Mouse (Mus musculus): ENCODE measurements around the gene Rab5if. TPM values are rescaled to one million over a fixed set of nuclear protein-coding genes. Genes with fewer than 3 reads are reported as not detected.
"Not testable (repeated sequence)": the region's sequence is repeated elsewhere in the genome, so short reads cannot be mapped to it uniquely, and the experiment has no call there.

Gene Rab5if
- polyA plus RNA-seq (2014; fragmentation: Nextera tagmentation; extraction: Ambion mirVana): 247 and 278 TPM in 2 replicates

DNA sequence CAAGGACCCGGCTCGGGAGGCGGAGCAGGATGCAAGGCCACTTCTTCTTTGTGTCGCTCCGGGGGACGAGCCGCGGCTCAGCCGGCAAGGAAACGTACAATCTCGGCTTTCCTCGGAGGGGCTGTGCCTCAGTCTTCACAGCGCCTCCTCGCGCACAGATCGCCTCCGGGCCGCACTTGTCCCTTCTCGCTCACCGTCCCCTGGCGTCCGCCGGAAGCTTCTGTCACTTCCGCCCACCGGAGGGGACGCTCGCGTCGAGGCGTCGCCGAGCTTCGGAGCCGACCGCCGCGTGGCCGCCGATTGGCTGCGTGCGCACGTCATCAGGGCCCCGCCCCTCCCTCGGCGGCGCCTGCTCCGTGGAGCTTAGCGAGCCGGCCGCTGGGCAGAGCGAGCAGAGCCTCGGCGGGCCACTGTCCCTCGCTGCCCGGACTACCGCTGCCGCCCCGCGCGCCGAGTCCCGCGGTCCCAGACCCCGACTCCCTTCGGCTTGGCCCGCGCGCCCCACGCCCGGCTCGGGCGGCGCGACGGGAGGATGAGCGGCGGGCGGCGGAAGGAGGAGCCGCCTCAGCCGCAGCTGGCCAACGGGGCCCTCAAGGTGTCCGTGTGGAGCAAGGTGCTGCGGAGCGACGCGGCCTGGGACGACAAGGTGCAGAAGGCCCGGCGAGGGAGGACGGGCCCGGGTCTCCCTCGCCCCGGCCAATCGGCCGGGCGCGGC, at the start of gene Rab5if:
Gene Rab5if, plus strand, starts transcription at position 357 of the 715 bp plus-strand sequence.
- under 1% methylated on average over 97 of the region's 98 CpGs for WGBS

DNA sequence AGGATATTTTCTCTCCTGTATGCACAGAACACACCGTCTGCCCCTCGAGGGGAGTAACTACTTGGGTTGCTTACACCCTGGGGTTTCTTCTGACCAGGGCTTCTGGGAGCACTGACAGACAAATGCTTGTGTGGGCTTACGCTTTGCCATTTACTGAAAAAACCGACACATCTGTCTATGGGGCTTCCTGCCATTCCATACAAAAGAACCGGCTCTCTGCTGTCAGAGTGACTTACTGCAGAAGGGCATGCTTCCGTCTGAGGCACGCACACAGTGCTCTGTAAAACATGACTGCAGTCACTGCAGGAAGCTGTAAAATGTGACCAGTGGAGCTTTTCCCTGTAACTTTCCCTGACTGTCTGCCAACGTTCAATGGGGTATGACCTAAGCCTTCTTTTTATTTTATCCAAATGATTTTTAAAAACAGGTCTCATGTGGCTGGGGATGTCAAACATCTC, 48.6 kb upstream of the Rab5if start:
- Histone ChIP-seq H3K4me3 (ENCODE audit: low read depth, low read length) (no peak overlapping the region), H3K4me2 (no peak overlapping the region), H3K27ac (ENCODE audit: low read depth, low read length) (no peak overlapping the region; the same call in none of the 2 replicates), H3K4me1 (replicated peaks; ENCODE audit: control insufficient read depth, insufficient read depth, low read length) (no peaks in the 10 kb centered on the region), H3K9ac (ENCODE audit: low read depth, low read length) (no peak overlapping the region), H3K27me3 (replicated peaks; ENCODE audit: control insufficient read depth, insufficient read depth, low read length) (no peaks in the 10 kb centered on the region), H3K36me3 (ENCODE audit: control insufficient read depth, insufficient read depth, low read length) (no peaks in the 10 kb centered on the region), H3K9me3 (ENCODE audit: control insufficient read depth, low read length) (no peaks in the 10 kb centered on the region)
- ATAC-seq (replicated peaks; ENCODE audit: low FRiP score): no peak
- DNase-seq (ENCODE audit: low spot score): no peak
- WGBS: 32% methylated on average over 8 of the region's 8 CpGs

More for the DNA sequence above, at the start of gene Rab5if:
- Histone ChIP-seq H3K27me3 (replicated peaks; ENCODE audit: control insufficient read depth, insufficient read depth, low read length) (no peaks in the 10 kb centered on the region), H3K27ac (ENCODE audit: low read depth, low read length) (peak within 1 kb of the TSS; percentile 92), H3K4me3 (ENCODE audit: low read depth, low read length) (peak within 1 kb of the TSS; percentile 100), H3K9ac (ENCODE audit: low read depth, low read length) (peak within 1 kb of the TSS; percentile 99), H3K9me3 (ENCODE audit: control insufficient read depth, low read length) (no peaks in the 10 kb centered on the region), H3K4me2 (peak within 1 kb of the TSS; percentile 87), H3K36me3 (ENCODE audit: control insufficient read depth, insufficient read depth, low read length) (peaks cover 15% of the 10 kb centered on the region; the same call in 1 of the 2 replicates), H3K4me1 (replicated peaks; ENCODE audit: control insufficient read depth, insufficient read depth, low read length) (peaks cover 10% of the 10 kb centered on the region; the same call in 1 of the 2 replicates)
- ATAC-seq (replicated peaks; ENCODE audit: low FRiP score): peak; percentile 92
- peak; percentile 98 for DNase-seq (ENCODE audit: low spot score)

DNA sequence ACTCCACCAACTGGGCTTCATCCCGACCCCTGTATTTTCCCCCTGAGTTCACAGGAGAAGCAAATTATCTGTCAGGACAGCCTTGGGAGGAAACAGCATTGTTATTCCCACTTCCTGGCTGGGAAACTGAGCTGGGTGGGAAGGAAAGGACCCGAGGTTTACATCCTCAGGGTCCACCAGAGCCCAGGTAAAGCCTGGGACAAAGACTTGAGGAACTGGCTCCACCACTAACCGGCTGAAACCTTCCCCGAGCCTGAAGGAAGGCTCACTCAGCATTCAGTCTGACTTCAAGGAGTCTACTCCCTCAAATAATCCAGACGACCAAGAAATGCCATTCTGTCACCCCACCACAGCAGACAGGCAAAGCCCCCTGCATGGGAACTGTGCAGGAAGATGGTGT, 48.0 kb upstream of the Rab5if start:
- Histone ChIP-seq H3K27me3 (replicated peaks; ENCODE audit: control insufficient read depth, insufficient read depth, low read length) (no peaks in the 10 kb centered on the region), H3K27ac (ENCODE audit: low read depth, low read length) (no peak overlapping the region; the same call in 1 of the 2 replicates), H3K36me3 (ENCODE audit: control insufficient read depth, insufficient read depth, low read length) (no peaks in the 10 kb centered on the region), H3K4me3 (ENCODE audit: low read depth, low read length) (no peak overlapping the region), H3K4me2 (no peak overlapping the region), H3K4me1 (replicated peaks; ENCODE audit: control insufficient read depth, insufficient read depth, low read length) (no peaks in the 10 kb centered on the region), H3K9me3 (ENCODE audit: control insufficient read depth, low read length) (no peaks in the 10 kb centered on the region), H3K9ac (ENCODE audit: low read depth, low read length) (no peak overlapping the region)
- DNase-seq (ENCODE audit: low spot score) (no peak), ATAC-seq (replicated peaks; ENCODE audit: low FRiP score) (no peak)
- 35% methylated on average over 5 of the region's 5 CpGs for WGBS

DNA sequence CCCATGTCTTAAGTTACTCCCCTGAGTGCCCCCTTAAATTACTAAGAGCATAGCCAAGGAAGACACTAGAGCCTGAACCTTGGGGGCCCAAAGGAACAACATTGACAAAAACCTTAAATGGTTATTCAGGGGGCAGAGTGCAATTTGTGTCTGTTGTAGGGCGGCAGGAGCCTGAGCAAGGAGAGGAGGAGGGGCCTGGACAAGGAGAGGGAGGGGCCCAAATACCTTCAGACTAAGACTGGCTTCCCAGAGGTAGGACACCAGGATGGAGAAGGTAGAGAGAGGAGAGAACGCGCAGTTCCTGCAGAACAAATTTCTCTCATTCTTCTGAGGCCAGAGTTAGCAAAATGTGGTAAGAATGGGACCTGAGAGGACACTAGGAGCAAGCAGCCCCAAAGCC, 47.5 kb upstream of the Rab5if start:
- Histone ChIP-seq H3K27ac (ENCODE audit: low read depth, low read length) (no peak overlapping the region), H3K4me1 (replicated peaks; ENCODE audit: control insufficient read depth, insufficient read depth, low read length) (no peaks in the 10 kb centered on the region), H3K9me3 (ENCODE audit: control insufficient read depth, low read length) (no peaks in the 10 kb centered on the region), H3K4me2 (no peak overlapping the region), H3K9ac (ENCODE audit: low read depth, low read length) (no peak overlapping the region), H3K36me3 (ENCODE audit: control insufficient read depth, insufficient read depth, low read length) (no peaks in the 10 kb centered on the region), H3K27me3 (replicated peaks; ENCODE audit: control insufficient read depth, insufficient read depth, low read length) (no peaks in the 10 kb centered on the region), H3K4me3 (ENCODE audit: low read depth, low read length) (no peak overlapping the region)
- ATAC-seq (replicated peaks; ENCODE audit: low FRiP score): no peak
- 69% methylated on average over 3 of the region's 3 CpGs for WGBS
- DNase-seq (ENCODE audit: low spot score): no peak

DNA sequence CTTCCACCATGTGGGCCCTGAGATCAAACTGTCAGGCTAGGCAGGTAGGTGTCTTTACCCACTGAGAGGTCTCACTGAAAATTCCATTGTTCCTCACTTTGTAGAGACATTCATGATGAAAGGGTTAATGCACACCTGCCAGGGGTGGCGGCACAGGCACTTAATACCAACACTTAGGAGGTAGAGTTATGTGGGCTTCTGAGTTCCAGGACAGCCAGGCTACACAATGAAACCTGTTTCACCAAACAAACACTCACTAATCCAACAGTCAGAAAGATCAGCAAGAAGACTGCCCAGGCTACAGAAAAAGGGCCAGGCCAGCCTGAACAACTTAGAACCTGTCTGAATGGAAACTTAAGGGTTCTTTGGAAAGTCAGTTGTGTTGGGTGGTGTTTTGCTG, 46.8 kb upstream of the Rab5if start:
- Histone ChIP-seq H3K4me2 (no peak overlapping the region), H3K36me3 (ENCODE audit: control insufficient read depth, insufficient read depth, low read length) (no peaks in the 10 kb centered on the region), H3K9me3 (ENCODE audit: control insufficient read depth, low read length) (no peaks in the 10 kb centered on the region), H3K27me3 (replicated peaks; ENCODE audit: control insufficient read depth, insufficient read depth, low read length) (no peaks in the 10 kb centered on the region), H3K27ac (ENCODE audit: low read depth, low read length) (no peak overlapping the region), H3K4me1 (replicated peaks; ENCODE audit: control insufficient read depth, insufficient read depth, low read length) (no peaks in the 10 kb centered on the region), H3K9ac (ENCODE audit: low read depth, low read length) (no peak overlapping the region), H3K4me3 (ENCODE audit: low read depth, low read length) (no peak overlapping the region)
- 72% methylated on average over 1 of the region's 1 CpGs for WGBS
- DNase-seq (ENCODE audit: low spot score) (no peak), ATAC-seq (replicated peaks; ENCODE audit: low FRiP score) (no peak)

DNA sequence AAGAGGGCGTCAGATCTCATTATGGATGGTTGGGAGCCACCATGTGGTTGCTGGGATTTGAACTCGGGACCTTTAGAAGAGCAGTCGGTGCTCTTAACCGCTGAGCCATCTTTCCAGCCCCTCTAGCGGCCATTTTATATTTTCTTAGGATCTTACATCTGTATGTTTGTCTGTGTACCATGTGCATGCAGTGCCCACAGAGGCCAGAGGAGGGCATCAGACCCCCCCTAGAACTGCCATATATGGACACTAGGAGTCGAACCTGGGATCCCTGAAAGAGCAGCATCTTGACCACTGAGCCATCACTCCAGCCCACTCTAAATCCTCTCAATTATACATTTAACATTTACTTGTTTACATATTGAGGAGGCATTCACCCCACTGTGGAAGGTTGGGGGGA, 37.8 kb upstream of the Rab5if start:
- not testable (repeated sequence) for H3K36me3 ChIP-seq (ENCODE audit: control insufficient read depth, insufficient read depth, low read length); H3K27me3 ChIP-seq (replicated peaks; ENCODE audit: control insufficient read depth, insufficient read depth, low read length); H3K4me2 ChIP-seq; H3K4me3 ChIP-seq (ENCODE audit: low read depth, low read length); H3K9ac ChIP-seq (ENCODE audit: low read depth, low read length); H3K9me3 ChIP-seq (ENCODE audit: control insufficient read depth, low read length); ATAC-seq (replicated peaks; ENCODE audit: low FRiP score); DNase-seq (ENCODE audit: low spot score); H3K4me1 ChIP-seq (replicated peaks; ENCODE audit: control insufficient read depth, insufficient read depth, low read length); H3K27ac ChIP-seq (ENCODE audit: low read depth, low read length)
- 86% methylated on average over 5 of the region's 6 CpGs for WGBS

DNA sequence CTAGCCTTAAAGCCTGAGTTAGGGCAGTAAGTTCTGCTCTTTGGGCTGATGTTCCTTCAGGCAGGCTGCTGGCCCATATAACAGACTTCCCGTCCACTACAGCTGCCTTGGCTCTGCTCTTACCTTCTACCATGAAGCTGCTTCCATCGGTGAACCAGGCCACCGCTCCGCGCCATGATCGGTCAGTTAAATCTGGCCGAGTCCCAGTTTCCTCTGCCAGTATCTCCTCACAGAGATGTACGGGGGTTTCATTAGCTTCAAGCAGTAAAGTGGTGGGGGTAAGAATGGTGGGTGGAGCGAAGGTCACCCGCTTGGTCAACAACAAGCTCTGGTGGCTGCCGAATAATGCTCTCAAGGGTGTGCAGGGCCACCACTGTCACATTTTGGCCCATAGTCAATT, 28.6 kb upstream of the Rab5if start:
- 94% methylated on average over 11 of the region's 11 CpGs for WGBS

DNA sequence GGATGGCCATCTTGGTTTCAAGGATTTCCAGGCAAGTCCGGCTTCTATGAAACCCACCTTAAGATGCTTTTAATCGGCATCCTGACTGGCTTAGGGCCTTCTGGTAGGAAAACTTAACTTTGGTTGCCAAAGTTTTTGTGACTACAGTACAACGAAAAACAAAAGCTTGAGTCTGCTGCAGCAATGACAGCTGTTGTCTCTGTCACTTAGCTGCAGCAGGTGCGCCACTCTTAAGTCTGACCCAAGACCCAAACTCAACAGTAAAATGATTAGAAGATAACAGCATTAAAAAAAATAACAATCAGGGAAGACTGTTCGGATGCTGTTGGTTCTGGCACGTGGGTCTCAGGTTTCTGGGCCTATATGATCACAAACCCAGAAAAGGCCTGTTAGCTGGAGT, 24.1 kb upstream of the Rab5if start:
- Histone ChIP-seq H3K9ac (ENCODE audit: low read depth, low read length) (peak overlapping the region; percentile 86), H3K4me2 (peak overlapping the region; percentile 97), H3K4me1 (replicated peaks; ENCODE audit: control insufficient read depth, insufficient read depth, low read length) (peaks cover 20% of the 10 kb centered on the region), H3K27ac (ENCODE audit: low read depth, low read length) (peak overlapping the region; percentile 83), H3K36me3 (ENCODE audit: control insufficient read depth, insufficient read depth, low read length) (peaks cover 34% of the 10 kb centered on the region), H3K9me3 (ENCODE audit: control insufficient read depth, low read length) (no peaks in the 10 kb centered on the region; the same call in 1 of the 2 replicates), H3K27me3 (replicated peaks; ENCODE audit: control insufficient read depth, insufficient read depth, low read length) (no peaks in the 10 kb centered on the region), H3K4me3 (ENCODE audit: low read depth, low read length) (peak overlapping the region; percentile 94)
- 59% methylated on average over 6 of the region's 6 CpGs for WGBS
- ATAC-seq (replicated peaks; ENCODE audit: low FRiP score) (no peak), DNase-seq (ENCODE audit: low spot score) (no peak)

More for the DNA sequence above, 28.6 kb upstream of the Rab5if start:
- Histone ChIP-seq H3K9ac (ENCODE audit: low read depth, low read length) (no peak overlapping the region), H3K4me2 (no peak overlapping the region), H3K27me3 (replicated peaks; ENCODE audit: control insufficient read depth, insufficient read depth, low read length) (no peaks in the 10 kb centered on the region), H3K9me3 (ENCODE audit: control insufficient read depth, low read length) (peaks cover 30% of the 10 kb centered on the region), H3K27ac (ENCODE audit: low read depth, low read length) (no peak overlapping the region), H3K36me3 (ENCODE audit: control insufficient read depth, insufficient read depth, low read length) (peaks cover 74% of the 10 kb centered on the region), H3K4me3 (ENCODE audit: low read depth, low read length) (no peak overlapping the region), H3K4me1 (replicated peaks; ENCODE audit: control insufficient read depth, insufficient read depth, low read length) (peaks cover 3% of the 10 kb centered on the region)
- DNase-seq (ENCODE audit: low spot score) (no peak), ATAC-seq (replicated peaks; ENCODE audit: low FRiP score) (no peak)

All from liver, embryonic 11.5 days (tissue).